Mouse (Mus musculus) thymus, postnatal 36 days (tissue): ENCODE measurements around the gene Myom1.

Source experiments
- DNase-seq, 2 experiments: peaks; one replicate each; pipeline ENCODE4 v3.0.0; 2022; ENCODE audit warnings: mixed read lengths in 2 of 2

Gene Myom1

GRCm38 (mm10) chr17:71144322-71145116, 142.1 kb downstream of the Myom1 start:
- no peak for DNase-seq

GRCm38 (mm10) chr17:71145248-71145961, 143.0 kb downstream of the Myom1 start:
- no peak for DNase-seq

GRCm38 (mm10) chr17:71153356-71153755, 150.9 kb downstream of the Myom1 start:
- no peak for DNase-seq

GRCm38 (mm10) chr17:71155271-71155670, 152.8 kb downstream of the Myom1 start:
- no peak for DNase-seq

- no peak for DNase-seq
These were observed 156.7 kb downstream of the Myom1 start for GRCm38 (mm10) chr17:71159152-71159567.

GRCm38 (mm10) chr17:71159720-71160119, 157.3 kb downstream of the Myom1 start:
- DNase-seq = no peak

GRCm38 (mm10) chr17:71160244-71160995, 158.0 kb downstream of the Myom1 start:
- no peak for DNase-seq

- no peak for DNase-seq
These were observed 162.6 kb downstream of the Myom1 start for GRCm38 (mm10) chr17:71164991-71165390.

GRCm38 (mm10) chr17:71168205-71168815, 165.9 kb downstream of the Myom1 start:
- DNase-seq = no peak

- no peak for DNase-seq
These were observed 166.4 kb downstream of the Myom1 start for GRCm38 (mm10) chr17:71168846-71169245.

- DNase-seq = no peak
These were observed 167.2 kb downstream of the Myom1 start for GRCm38 (mm10) chr17:71169639-71170038.

GRCm38 (mm10) chr17:71171161-71171560, 168.7 kb downstream of the Myom1 start:
- no peak for DNase-seq
